Mouse (Mus musculus) neural tube, embryonic 13.5 days (tissue): Measurements from ENCODE around the gene Prlr. TPM values are rescaled to one million over a fixed set of nuclear protein-coding genes. Genes with fewer than 3 reads are reported as not detected.

Experiments
- ATAC-seq: fragments of 200-750 bp; cut with Nextera tagmentation; 2 replicates; pipeline ENCODE4 v1.8.0; 2017; ENCODE audit warnings: low read depth, mild to moderate bottlenecking, moderate TSS enrichment, moderate library complexity
- H3K27ac ChIP-seq: fragments of 300-500 bp; sonication (generic); replicated peaks from 2 replicates; pipeline ENCODE4 v1.5.1; 2015; ENCODE audit warnings: moderate library complexity, mild to moderate bottlenecking, inconsistent platforms
- H3K27me3 ChIP-seq: fragments of 300-500 bp; sonication (generic); 2 replicates; pipeline ENCODE4 v1.6.1; 2015; ENCODE audit warnings: mild to moderate bottlenecking, inconsistent platforms
- H3K36me3 ChIP-seq: fragments of 300-500 bp; sonication (generic); 2 replicates; pipeline ENCODE4 v1.6.1; 2015; ENCODE audit warnings: mild to moderate bottlenecking, inconsistent platforms
- H3K4me1 ChIP-seq: fragments of 300-500 bp; sonication (generic); replicated peaks from 2 replicates; pipeline ENCODE4 v1.6.1; 2015; ENCODE audit warnings: inconsistent platforms
- H3K4me2 ChIP-seq: fragments of 300-500 bp; sonication (generic); 2 replicates; pipeline ENCODE4 v1.6.1; 2015; ENCODE audit warnings: inconsistent platforms, mild to moderate bottlenecking, moderate library complexity
- H3K4me3 ChIP-seq: fragments of 300-500 bp; sonication (generic); 2 replicates; pipeline ENCODE4 v1.5.1; 2015; ENCODE audit warnings: mild to moderate bottlenecking, inconsistent platforms
- H3K9ac ChIP-seq: fragments of 300-500 bp; sonication (generic); 2 replicates; pipeline ENCODE4 v1.6.1; 2015; ENCODE audit warnings: moderate library complexity, mild to moderate bottlenecking, inconsistent platforms
- H3K9me3 ChIP-seq: fragments of 300-500 bp; sonication (generic); 2 replicates; pipeline ENCODE4 v1.6.1; 2016; ENCODE audit warnings: inconsistent platforms
- WGBS: fragments of 180-500 bp; shearing (Covaris S2); methylation state at CpG from one replicate; pipeline ENCODE4 v1.1.7; 2015; 5-methylcytosine and 5-hydroxymethylcytosine counted together
- polyA plus RNA-seq: library from polyadenylated mRNA; unstranded; fragments of >200 nt; fragmentation: Nextera tagmentation; extraction: Ambion mirVana; gene quantifications from 2 replicates; pipeline ENCODE4 v1.2.1, GENCODE M21; 2015

Prlr gene
- polyA plus RNA-seq, 1 experiment from 2014 or later = 1.1 TPM

GRCm38 (mm10) chr15:10240228-10240795 lies 63.3 kb downstream of the Prlr start:
- no peak overlapping the region for H3K27ac ChIP-seq
- H3K9ac ChIP-seq = no peak overlapping the region
- 90% methylated on average over 5 of the region's 5 CpGs for WGBS
- no peaks in the 10 kb centered on the region for H3K9me3 ChIP-seq
- no peak overlapping the region for H3K4me2 ChIP-seq
- H3K4me1 ChIP-seq = no peaks in the 10 kb centered on the region
- no peaks in the 10 kb centered on the region for H3K36me3 ChIP-seq
- H3K27me3 ChIP-seq = no peaks in the 10 kb centered on the region
- ATAC-seq = no peak
- H3K4me3 ChIP-seq = no peak overlapping the region

- no peaks in the 10 kb centered on the region for H3K4me1 ChIP-seq
- H3K4me3 ChIP-seq = no peak overlapping the region
- ATAC-seq = no peak
- no peaks in the 10 kb centered on the region for H3K27me3 ChIP-seq
- H3K27ac ChIP-seq = no peak overlapping the region
- H3K4me2 ChIP-seq = no peak overlapping the region
- H3K9ac ChIP-seq = no peak overlapping the region
- H3K36me3 ChIP-seq = no peaks in the 10 kb centered on the region
- H3K9me3 ChIP-seq = no peaks in the 10 kb centered on the region
These were observed 65.2 kb downstream of the Prlr start for GRCm38 (mm10) chr15:10242250-10242649.

GRCm38 (mm10) chr15:10249285-10249684 lies 72.2 kb downstream of the Prlr start:
- no peaks in the 10 kb centered on the region for H3K4me1 ChIP-seq
- no peaks in the 10 kb centered on the region for H3K9me3 ChIP-seq
- H3K9ac ChIP-seq = no peak overlapping the region
- no peaks in the 10 kb centered on the region for H3K36me3 ChIP-seq
- ATAC-seq = no peak
- H3K4me3 ChIP-seq = no peak overlapping the region
- no peak overlapping the region for H3K27ac ChIP-seq
- H3K27me3 ChIP-seq = no peaks in the 10 kb centered on the region
- no peak overlapping the region for H3K4me2 ChIP-seq
- 89% methylated on average over 4 of the region's 4 CpGs for WGBS

GRCm38 (mm10) chr15:10250784-10251183 lies 73.7 kb downstream of the Prlr start:
- WGBS = 77% methylated on average over 6 of the region's 6 CpGs
- Histone ChIP-seq H3K4me2 (no peak overlapping the region), H3K9me3 (no peaks in the 10 kb centered on the region), H3K4me3 (no peak overlapping the region), H3K4me1 (no peaks in the 10 kb centered on the region; the same call in 1 of the 2 replicates), H3K27ac (no peak overlapping the region), H3K27me3 (no peaks in the 10 kb centered on the region), H3K36me3 (no peaks in the 10 kb centered on the region), H3K9ac (no peak overlapping the region)
- ATAC-seq = no peak

GRCm38 (mm10) chr15:10252526-10252925 lies 75.5 kb downstream of the Prlr start:
- Histone ChIP-seq H3K4me2 (no peak overlapping the region), H3K9ac (no peak overlapping the region), H3K9me3 (no peaks in the 10 kb centered on the region), H3K27me3 (no peaks in the 10 kb centered on the region), H3K4me1 (no peaks in the 10 kb centered on the region; the same call in 1 of the 2 replicates), H3K36me3 (no peaks in the 10 kb centered on the region), H3K27ac (no peak overlapping the region), H3K4me3 (no peak overlapping the region)
- WGBS = 56% methylated on average over 1 of the region's 1 CpGs
- no peak for ATAC-seq

GRCm38 (mm10) chr15:10262219-10262618 lies 85.2 kb downstream of the Prlr start:
- no peak for ATAC-seq
- 99% methylated on average over 2 of the region's 2 CpGs for WGBS
- no peak overlapping the region for H3K9ac ChIP-seq

GRCm38 (mm10) chr15:10262641-10263040 lies 85.6 kb downstream of the Prlr start:
- Histone ChIP-seq H3K9ac (no peak overlapping the region), H3K27me3 (no peaks in the 10 kb centered on the region), H3K9me3 (no peaks in the 10 kb centered on the region), H3K36me3 (no peaks in the 10 kb centered on the region), H3K27ac (no peak overlapping the region), H3K4me2 (no peak overlapping the region), H3K4me3 (no peak overlapping the region), H3K4me1 (no peaks in the 10 kb centered on the region)
- no peak for ATAC-seq
- whole genome bisulfite sequencing = 97% methylated on average over 1 of the region's 1 CpGs

More at GRCm38 (mm10) chr15:10262219-10262618, 85.2 kb downstream of the Prlr start:
- Histone ChIP-seq H3K4me3 (no peak overlapping the region), H3K27me3 (no peaks in the 10 kb centered on the region), H3K36me3 (no peaks in the 10 kb centered on the region), H3K9me3 (no peaks in the 10 kb centered on the region), H3K4me1 (no peaks in the 10 kb centered on the region), H3K4me2 (no peak overlapping the region), H3K27ac (no peak overlapping the region)

GRCm38 (mm10) chr15:10263420-10263819 lies 86.4 kb downstream of the Prlr start:
- no peaks in the 10 kb centered on the region for H3K27me3 ChIP-seq
- H3K4me1 ChIP-seq = no peaks in the 10 kb centered on the region
- no peaks in the 10 kb centered on the region for H3K36me3 ChIP-seq
- H3K4me2 ChIP-seq = no peak overlapping the region
- H3K4me3 ChIP-seq = no peak overlapping the region
- 84% methylated on average over 3 of the region's 3 CpGs for WGBS
- no peak for ATAC-seq
- no peaks in the 10 kb centered on the region for H3K9me3 ChIP-seq
- no peak overlapping the region for H3K27ac ChIP-seq
- H3K9ac ChIP-seq = no peak overlapping the region

GRCm38 (mm10) chr15:10264885-10265284 lies 87.8 kb downstream of the Prlr start:
- Histone ChIP-seq H3K27me3 (no peaks in the 10 kb centered on the region), H3K36me3 (no peaks in the 10 kb centered on the region), H3K4me1 (no peaks in the 10 kb centered on the region), H3K4me2 (no peak overlapping the region), H3K9ac (no peak overlapping the region), H3K9me3 (no peaks in the 10 kb centered on the region), H3K27ac (no peak overlapping the region), H3K4me3 (no peak overlapping the region)
- ATAC-seq = no peak
- WGBS = 71% methylated on average over 5 of the region's 5 CpGs

- H3K4me3 ChIP-seq = no peak overlapping the region
- H3K4me2 ChIP-seq = no peak overlapping the region
- H3K27me3 ChIP-seq = no peaks in the 10 kb centered on the region
- ATAC-seq = no peak
- no peaks in the 10 kb centered on the region for H3K36me3 ChIP-seq
- H3K9ac ChIP-seq = no peak overlapping the region
- no peaks in the 10 kb centered on the region for H3K9me3 ChIP-seq
- 61% methylated on average over 3 of the region's 3 CpGs for WGBS
- H3K27ac ChIP-seq = no peak overlapping the region
- no peaks in the 10 kb centered on the region for H3K4me1 ChIP-seq
These were observed 90.2 kb downstream of the Prlr start for GRCm38 (mm10) chr15:10267251-10267650.

- no peak for ATAC-seq
- H3K27ac ChIP-seq = no peak overlapping the region
- H3K4me1 ChIP-seq = no peaks in the 10 kb centered on the region
- H3K36me3 ChIP-seq = no peaks in the 10 kb centered on the region
- H3K9me3 ChIP-seq = no peaks in the 10 kb centered on the region
- H3K27me3 ChIP-seq = no peaks in the 10 kb centered on the region
- H3K4me3 ChIP-seq = no peak overlapping the region
- no peak overlapping the region for H3K4me2 ChIP-seq
- H3K9ac ChIP-seq = no peak overlapping the region
These were observed 99.3 kb downstream of the Prlr start for GRCm38 (mm10) chr15:10276386-10276785.

- no peak for ATAC-seq
- Histone ChIP-seq H3K9ac (no peak overlapping the region), H3K27me3 (no peaks in the 10 kb centered on the region), H3K4me1 (no peaks in the 10 kb centered on the region), H3K4me2 (no peak overlapping the region), H3K9me3 (no peaks in the 10 kb centered on the region), H3K4me3 (no peak overlapping the region), H3K36me3 (no peaks in the 10 kb centered on the region), H3K27ac (no peak overlapping the region)
- 67% methylated on average over 4 of the region's 4 CpGs for WGBS
These were observed 100.4 kb downstream of the Prlr start for GRCm38 (mm10) chr15:10277461-10277860.

- Histone ChIP-seq H3K4me1 (no peaks in the 10 kb centered on the region), H3K36me3 (no peaks in the 10 kb centered on the region), H3K9ac (no peak overlapping the region), H3K27me3 (no peaks in the 10 kb centered on the region), H3K27ac (no peak overlapping the region), H3K4me2 (no peak overlapping the region), H3K9me3 (no peaks in the 10 kb centered on the region), H3K4me3 (no peak overlapping the region)
- ATAC-seq = no peak
- WGBS = 86% methylated on average over 5 of the region's 5 CpGs
These were observed 104.5 kb downstream of the Prlr start for GRCm38 (mm10) chr15:10281546-10281945.
